Mouse (Mus musculus): ENCODE measurements at regions not wholly inside any gene's neighbourhood (a gene's known extent, or its start where the extent isn't known, plus 50 kb on each side); places are given as distances from the start of the nearest gene placed in this dataset.

GRCm38 (mm10) chr14:99416169-99416568, 117.7 kb downstream of the Klf5 start:
- Histone ChIP-seq H3K9me3 (replicated peaks; ENCODE audit: control insufficient read depth, low read length) (no peaks in the 10 kb centered on the region), H3K9ac (ENCODE audit: low read length) (no peak overlapping the region), H3K27me3 (replicated peaks; ENCODE audit: control insufficient read depth, insufficient read depth, low read length) (no peaks in the 10 kb centered on the region), H3K27ac (ENCODE audit: low read depth, low read length) (no peak overlapping the region), H3K4me3 (ENCODE audit: low read depth, low read length) (no peak overlapping the region), H3K4me2 (ENCODE audit: low read length) (no peak overlapping the region), H3K36me3 (ENCODE audit: control insufficient read depth, insufficient read depth, low read length) (no peaks in the 10 kb centered on the region), H3K4me1 (ENCODE audit: control insufficient read depth, insufficient read depth, low read length) (no peaks in the 10 kb centered on the region)
- DNase-seq (ENCODE audit: low spot score) = no peak
- 90% methylated on average over 3 of the region's 3 CpGs for WGBS
- no peak for ATAC-seq

- Histone ChIP-seq H3K4me1 (ENCODE audit: control insufficient read depth, insufficient read depth, low read length) (no peaks in the 10 kb centered on the region), H3K27me3 (replicated peaks; ENCODE audit: control insufficient read depth, insufficient read depth, low read length) (no peaks in the 10 kb centered on the region)
- WGBS = 94% methylated on average over 5 of the region's 5 CpGs
Measured at GRCm38 (mm10) chr14:99418970-99419369, 120.5 kb downstream of the Klf5 start.

GRCm38 (mm10) chr14:99423334-99423733, 124.8 kb downstream of the Klf5 start:
- Histone ChIP-seq H3K9me3 (replicated peaks; ENCODE audit: control insufficient read depth, low read length) (no peaks in the 10 kb centered on the region), H3K36me3 (ENCODE audit: control insufficient read depth, insufficient read depth, low read length) (no peaks in the 10 kb centered on the region), H3K27me3 (replicated peaks; ENCODE audit: control insufficient read depth, insufficient read depth, low read length) (no peaks in the 10 kb centered on the region), H3K27ac (ENCODE audit: low read depth, low read length) (no peak overlapping the region), H3K4me3 (ENCODE audit: low read depth, low read length) (no peak overlapping the region), H3K4me1 (ENCODE audit: control insufficient read depth, insufficient read depth, low read length) (no peaks in the 10 kb centered on the region), H3K9ac (ENCODE audit: low read length) (no peak overlapping the region), H3K4me2 (ENCODE audit: low read length) (no peak overlapping the region)
- WGBS = 90% methylated on average over 7 of the region's 7 CpGs
- DNase-seq (ENCODE audit: low spot score) (no peak), ATAC-seq (no peak)

More at GRCm38 (mm10) chr14:99418970-99419369, 120.5 kb downstream of the Klf5 start:
- ATAC-seq (no peak), DNase-seq (ENCODE audit: low spot score) (no peak)
- H3K9me3 ChIP-seq (replicated peaks; ENCODE audit: control insufficient read depth, low read length) = no peaks in the 10 kb centered on the region
- H3K9ac ChIP-seq (ENCODE audit: low read length) = no peak overlapping the region
- no peak overlapping the region for H3K4me3 ChIP-seq (ENCODE audit: low read depth, low read length)
- no peak overlapping the region for H3K4me2 ChIP-seq (ENCODE audit: low read length)
- H3K27ac ChIP-seq (ENCODE audit: low read depth, low read length) = no peak overlapping the region
- H3K36me3 ChIP-seq (ENCODE audit: control insufficient read depth, insufficient read depth, low read length) = no peaks in the 10 kb centered on the region

DNA sequence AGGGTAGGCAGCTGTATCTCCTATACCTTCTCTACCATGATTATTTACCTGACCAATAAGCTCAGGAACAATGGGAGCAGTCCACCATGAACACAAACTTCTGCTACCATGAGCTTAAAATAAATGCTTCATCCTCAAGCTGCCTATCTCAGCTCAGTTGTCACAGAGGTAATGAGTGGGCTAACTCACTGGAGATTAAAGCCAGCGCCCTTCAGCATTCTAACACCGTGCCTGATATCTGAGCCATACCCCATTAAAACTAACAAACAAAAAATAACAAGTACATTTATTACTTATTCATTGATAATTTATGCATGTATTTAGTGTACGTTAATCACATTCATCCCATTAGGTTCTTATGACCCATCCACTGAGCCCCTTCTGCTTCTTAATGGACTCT, 128.6 kb downstream of the Klf5 start:
- Histone ChIP-seq H3K27me3 (replicated peaks; ENCODE audit: control insufficient read depth, insufficient read depth, low read length) (no peaks in the 10 kb centered on the region), H3K4me2 (ENCODE audit: low read length) (no peak overlapping the region), H3K9me3 (replicated peaks; ENCODE audit: control insufficient read depth, low read length) (no peaks in the 10 kb centered on the region), H3K4me1 (ENCODE audit: control insufficient read depth, insufficient read depth, low read length) (no peaks in the 10 kb centered on the region), H3K36me3 (ENCODE audit: control insufficient read depth, insufficient read depth, low read length) (no peaks in the 10 kb centered on the region), H3K4me3 (ENCODE audit: low read depth, low read length) (no peak overlapping the region), H3K27ac (ENCODE audit: low read depth, low read length) (no peak overlapping the region), H3K9ac (ENCODE audit: low read length) (no peak overlapping the region)
- peak; percentile 32; the same call in 1 of the 2 replicates for ATAC-seq
- WGBS = 75% methylated on average over 3 of the region's 3 CpGs
- DNase-seq (ENCODE audit: low spot score) = peak; percentile 4

GRCm38 (mm10) chr14:99430323-99430722, 131.8 kb downstream of the Klf5 start:
- H3K4me3 ChIP-seq (ENCODE audit: low read depth, low read length) = no peak overlapping the region
- H3K9ac ChIP-seq (ENCODE audit: low read length) = no peak overlapping the region
- no peaks in the 10 kb centered on the region for H3K4me1 ChIP-seq (ENCODE audit: control insufficient read depth, insufficient read depth, low read length)
- H3K27me3 ChIP-seq (replicated peaks; ENCODE audit: control insufficient read depth, insufficient read depth, low read length) = no peaks in the 10 kb centered on the region
- no peaks in the 10 kb centered on the region for H3K9me3 ChIP-seq (replicated peaks; ENCODE audit: control insufficient read depth, low read length)
- H3K4me2 ChIP-seq (ENCODE audit: low read length) = no peak overlapping the region
- ATAC-seq = no peak
- no peak overlapping the region for H3K27ac ChIP-seq (ENCODE audit: low read depth, low read length)
- 94% methylated on average over 4 of the region's 4 CpGs for WGBS
- DNase-seq (ENCODE audit: low spot score) = no peak
- H3K36me3 ChIP-seq (ENCODE audit: control insufficient read depth, insufficient read depth, low read length) = no peaks in the 10 kb centered on the region

DNA sequence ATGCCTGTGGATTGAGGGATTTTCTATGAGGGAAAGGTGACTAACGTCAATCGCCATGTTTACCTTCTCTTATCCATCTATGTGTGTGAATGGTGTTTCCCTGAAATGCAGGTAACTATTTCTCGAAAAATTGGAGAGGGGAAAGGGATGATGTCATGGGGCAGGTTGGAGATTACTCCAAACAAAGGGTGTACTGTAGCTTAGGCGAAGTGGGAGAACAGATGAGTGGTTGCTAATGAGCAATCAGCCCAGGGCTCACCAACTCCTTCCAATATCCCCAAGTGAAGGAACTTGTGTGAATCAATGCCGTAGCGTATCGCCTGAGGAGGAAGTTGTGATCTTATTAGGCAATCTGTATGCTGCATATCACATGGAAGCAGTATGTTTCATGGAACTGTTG, 133.2 kb downstream of the Klf5 start:
- H3K27me3 ChIP-seq (replicated peaks; ENCODE audit: control insufficient read depth, insufficient read depth, low read length) = no peaks in the 10 kb centered on the region
- H3K9me3 ChIP-seq (replicated peaks; ENCODE audit: control insufficient read depth, low read length) = no peaks in the 10 kb centered on the region
- 84% methylated on average over 7 of the region's 7 CpGs for WGBS
- no peak overlapping the region for H3K4me2 ChIP-seq (ENCODE audit: low read length)
- no peak overlapping the region for H3K4me3 ChIP-seq (ENCODE audit: low read depth, low read length)
- no peak overlapping the region for H3K27ac ChIP-seq (ENCODE audit: low read depth, low read length)
- no peaks in the 10 kb centered on the region for H3K36me3 ChIP-seq (ENCODE audit: control insufficient read depth, insufficient read depth, low read length)
- ATAC-seq (no peak), DNase-seq (ENCODE audit: low spot score) (no peak)
- no peak overlapping the region for H3K9ac ChIP-seq (ENCODE audit: low read length)
- no peaks in the 10 kb centered on the region for H3K4me1 ChIP-seq (ENCODE audit: control insufficient read depth, insufficient read depth, low read length)

- no peak overlapping the region for H3K9ac ChIP-seq (ENCODE audit: low read length)
- WGBS = 95% methylated on average over 1 of the region's 1 CpGs
- H3K27me3 ChIP-seq (replicated peaks; ENCODE audit: control insufficient read depth, insufficient read depth, low read length) = no peaks in the 10 kb centered on the region
- H3K27ac ChIP-seq (ENCODE audit: low read depth, low read length) = no peak overlapping the region
- ATAC-seq (no peak), DNase-seq (ENCODE audit: low spot score) (no peak)
- H3K4me3 ChIP-seq (ENCODE audit: low read depth, low read length) = no peak overlapping the region
- no peaks in the 10 kb centered on the region for H3K36me3 ChIP-seq (ENCODE audit: control insufficient read depth, insufficient read depth, low read length)
- no peak overlapping the region for H3K4me2 ChIP-seq (ENCODE audit: low read length)
- no peaks in the 10 kb centered on the region for H3K9me3 ChIP-seq (replicated peaks; ENCODE audit: control insufficient read depth, low read length)
- H3K4me1 ChIP-seq (ENCODE audit: control insufficient read depth, insufficient read depth, low read length) = no peaks in the 10 kb centered on the region
Measured at GRCm38 (mm10) chr14:99434645-99435044, 136.2 kb downstream of the Klf5 start.

- no peaks in the 10 kb centered on the region for H3K27me3 ChIP-seq (replicated peaks; ENCODE audit: control insufficient read depth, insufficient read depth, low read length)
- H3K9ac ChIP-seq (ENCODE audit: low read length) = no peak overlapping the region
- no peaks in the 10 kb centered on the region for H3K4me1 ChIP-seq (ENCODE audit: control insufficient read depth, insufficient read depth, low read length)
- no peaks in the 10 kb centered on the region for H3K9me3 ChIP-seq (replicated peaks; ENCODE audit: control insufficient read depth, low read length)
- 87% methylated on average over 3 of the region's 3 CpGs for WGBS
- DNase-seq (ENCODE audit: low spot score) (no peak), ATAC-seq (no peak)
- no peak overlapping the region for H3K4me2 ChIP-seq (ENCODE audit: low read length)
- no peak overlapping the region for H3K4me3 ChIP-seq (ENCODE audit: low read depth, low read length)
- H3K27ac ChIP-seq (ENCODE audit: low read depth, low read length) = no peak overlapping the region
- no peaks in the 10 kb centered on the region for H3K36me3 ChIP-seq (ENCODE audit: control insufficient read depth, insufficient read depth, low read length)
Measured at GRCm38 (mm10) chr14:99435512-99435911, 137.0 kb downstream of the Klf5 start.

GRCm38 (mm10) chr14:99436051-99436450, 137.6 kb downstream of the Klf5 start:
- Histone ChIP-seq H3K9me3 (replicated peaks; ENCODE audit: control insufficient read depth, low read length) (no peaks in the 10 kb centered on the region), H3K4me3 (ENCODE audit: low read depth, low read length) (no peak overlapping the region), H3K9ac (ENCODE audit: low read length) (no peak overlapping the region), H3K4me1 (ENCODE audit: control insufficient read depth, insufficient read depth, low read length) (no peaks in the 10 kb centered on the region), H3K27me3 (replicated peaks; ENCODE audit: control insufficient read depth, insufficient read depth, low read length) (no peaks in the 10 kb centered on the region), H3K4me2 (ENCODE audit: low read length) (no peak overlapping the region), H3K27ac (ENCODE audit: low read depth, low read length) (no peak overlapping the region), H3K36me3 (ENCODE audit: control insufficient read depth, insufficient read depth, low read length) (no peaks in the 10 kb centered on the region)
- 66% methylated on average over 1 of the region's 1 CpGs for whole genome bisulfite sequencing
- ATAC-seq (no peak), DNase-seq (ENCODE audit: low spot score) (no peak)

Data from forebrain, embryonic 14.5 days (tissue).